Mouse (Mus musculus) stomach, embryonic 14.5 days (tissue): ENCODE data around the gene Akr1c6. TPM values are rescaled to one million over a fixed set of nuclear protein-coding genes. Genes with fewer than 3 reads are reported as not detected.

ENCODE experiments used
- ATAC-seq: fragments of 200-750 bp; cut with Nextera tagmentation; 2 replicates; pipeline ENCODE4 v1.8.0; 2017; ENCODE audit warnings: low read depth, moderate TSS enrichment; ENCODE audit not compliant: insufficient number of reproducible peaks, insufficient read depth, low FRiP score
- H3K27ac ChIP-seq: fragments of 300-500 bp; sonication (generic); 2 replicates; pipeline ENCODE4 v1.5.1; 2014; ENCODE audit warnings: mild to moderate bottlenecking, low read length, moderate library complexity, mixed read lengths
- H3K27me3 ChIP-seq: fragments of 300-500 bp; sonication (generic); 2 replicates; pipeline ENCODE4 v1.6.1; 2014; ENCODE audit warnings: low read length, control low read depth, mixed read lengths; ENCODE audit not compliant: control insufficient read depth, insufficient read depth
- H3K36me3 ChIP-seq: fragments of 300-500 bp; sonication (generic); 2 replicates; pipeline ENCODE4 v1.6.1; 2014; ENCODE audit warnings: mild to moderate bottlenecking, control low read depth, low read length, moderate library complexity, mixed read lengths; ENCODE audit not compliant: control insufficient read depth, insufficient read depth
- H3K4me1 ChIP-seq: fragments of 300-500 bp; sonication (generic); 2 replicates; pipeline ENCODE4 v1.6.1; 2014; ENCODE audit warnings: low read length, control low read depth, mixed read lengths; ENCODE audit not compliant: control insufficient read depth, insufficient read depth
- H3K4me2 ChIP-seq: fragments of 300-500 bp; sonication (generic); replicated peaks from 2 replicates; pipeline ENCODE4 v1.6.1; 2014; ENCODE audit warnings: low read depth, low read length, control low read depth
- H3K4me3 ChIP-seq: fragments of 300-500 bp; sonication (generic); 2 replicates; pipeline ENCODE4 v1.5.1; 2014; ENCODE audit warnings: low read depth, low read length, control low read depth
- H3K9ac ChIP-seq: fragments of 300-500 bp; sonication (generic); replicated peaks from 2 replicates; pipeline ENCODE4 v1.6.1; 2014; ENCODE audit warnings: low read depth, mild to moderate bottlenecking, control low read depth, low read length, moderate library complexity, mixed read lengths
- H3K9me3 ChIP-seq: fragments of 300-500 bp; sonication (generic); 2 replicates; pipeline ENCODE4 v1.6.1; 2016; ENCODE audit warnings: low read depth, low read length, control low read depth; ENCODE audit not compliant: control insufficient read depth
- WGBS: fragments of 180-500 bp; shearing (Covaris S2); extraction: QIAGEN DNeasy Blood & Tissue Kit; methylation state at CpG from one replicate; pipeline ENCODE4 v1.1.7; 2014; 5-methylcytosine and 5-hydroxymethylcytosine counted together
- polyA plus RNA-seq: library from polyadenylated mRNA; unstranded; fragments of >200 nt; fragmentation: Nextera tagmentation; extraction: Ambion mirVana; gene quantifications from 2 replicates; pipeline ENCODE4 v1.2.1, GENCODE M21; 2014

Gene Akr1c6
- polyA plus RNA-seq, 1 experiment from 2014 or later: not detected

DNA sequence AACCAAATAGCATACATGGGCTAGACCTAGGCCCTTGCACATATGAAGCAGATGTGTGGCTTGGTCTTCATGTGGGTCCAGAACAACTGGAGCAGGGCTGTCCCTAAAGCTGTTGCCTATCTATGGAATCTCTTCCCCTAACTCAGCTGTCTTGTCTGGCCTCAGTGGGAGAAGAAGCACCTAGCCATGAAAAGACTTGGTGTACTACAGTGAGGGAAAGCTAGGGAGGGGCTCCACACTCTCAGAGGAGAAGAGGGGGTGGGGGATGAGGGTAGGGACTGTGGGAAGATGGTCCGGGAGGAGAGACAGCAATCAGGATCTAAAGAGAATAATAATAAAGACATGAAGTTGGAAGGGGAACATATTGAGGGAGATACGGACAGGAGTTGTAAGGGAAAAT is 5.5 kb upstream of the Akr1c6 start:
- no peak overlapping the region for H3K4me3 ChIP-seq
- H3K27ac ChIP-seq: no peak overlapping the region
- H3K4me1 ChIP-seq: no peaks in the 10 kb centered on the region
- no peaks in the 10 kb centered on the region for H3K27me3 ChIP-seq
- no peaks in the 10 kb centered on the region for H3K36me3 ChIP-seq
- H3K9ac ChIP-seq: no peak overlapping the region
- no peaks in the 10 kb centered on the region for H3K9me3 ChIP-seq
- no peak overlapping the region for H3K4me2 ChIP-seq
- ATAC-seq: no peak
- WGBS: 81% methylated on average over 2 of the region's 2 CpGs

DNA sequence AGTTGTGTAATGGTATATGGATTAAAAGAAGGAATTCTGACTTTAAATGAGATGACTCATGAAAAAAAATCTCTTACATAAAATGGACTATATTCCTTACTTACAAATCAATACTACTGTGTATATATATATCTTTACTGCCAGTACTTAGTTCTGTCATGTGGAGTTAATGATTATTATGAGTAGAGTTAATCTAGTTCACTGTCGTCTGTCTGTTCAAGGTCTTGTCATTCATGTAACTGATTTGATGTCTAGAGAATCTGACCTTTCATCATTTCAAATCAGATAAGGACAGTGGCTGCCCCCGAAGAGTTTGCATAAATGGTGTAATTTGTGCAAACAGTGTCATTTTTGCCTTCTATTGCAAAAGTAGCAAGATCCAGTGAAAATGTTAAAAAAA is 5.1 kb upstream of the Akr1c6 start:
- 58% methylated on average over 2 of the region's 2 CpGs for WGBS
- H3K27me3 ChIP-seq: no peaks in the 10 kb centered on the region
- no peak for ATAC-seq
- no peak overlapping the region for H3K4me3 ChIP-seq
- no peak overlapping the region for H3K27ac ChIP-seq
- H3K4me1 ChIP-seq: no peaks in the 10 kb centered on the region
- H3K4me2 ChIP-seq: no peak overlapping the region
- H3K9me3 ChIP-seq: no peaks in the 10 kb centered on the region
- H3K36me3 ChIP-seq: no peaks in the 10 kb centered on the region
- no peak overlapping the region for H3K9ac ChIP-seq

DNA sequence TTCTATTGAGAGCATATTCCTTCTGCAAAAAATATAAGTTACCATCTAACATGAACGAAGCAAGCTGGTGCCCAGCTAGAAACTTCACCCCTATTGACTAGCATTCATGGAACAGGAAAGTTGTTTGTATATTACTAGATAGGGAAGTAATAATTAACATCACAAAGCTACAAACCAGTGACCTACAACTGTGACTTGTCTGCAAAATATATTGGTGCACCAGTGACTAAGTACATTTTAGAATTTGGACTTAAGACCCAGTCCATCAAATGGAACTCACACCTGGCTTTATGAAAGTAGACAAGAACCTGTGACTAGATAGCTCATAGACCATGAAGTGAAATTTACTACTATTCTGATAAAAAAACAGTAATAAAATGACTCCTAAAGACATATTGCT is 3.0 kb upstream of the Akr1c6 start:
- no peaks in the 10 kb centered on the region for H3K36me3 ChIP-seq
- no peaks in the 10 kb centered on the region for H3K27me3 ChIP-seq
- no peak overlapping the region for H3K27ac ChIP-seq
- WGBS: 78% methylated on average over 1 of the region's 1 CpGs
- no peak overlapping the region for H3K4me2 ChIP-seq
- no peaks in the 10 kb centered on the region for H3K9me3 ChIP-seq
- H3K4me1 ChIP-seq: no peaks in the 10 kb centered on the region
- ATAC-seq: no peak
- no peak overlapping the region for H3K4me3 ChIP-seq
- no peak overlapping the region for H3K9ac ChIP-seq

DNA sequence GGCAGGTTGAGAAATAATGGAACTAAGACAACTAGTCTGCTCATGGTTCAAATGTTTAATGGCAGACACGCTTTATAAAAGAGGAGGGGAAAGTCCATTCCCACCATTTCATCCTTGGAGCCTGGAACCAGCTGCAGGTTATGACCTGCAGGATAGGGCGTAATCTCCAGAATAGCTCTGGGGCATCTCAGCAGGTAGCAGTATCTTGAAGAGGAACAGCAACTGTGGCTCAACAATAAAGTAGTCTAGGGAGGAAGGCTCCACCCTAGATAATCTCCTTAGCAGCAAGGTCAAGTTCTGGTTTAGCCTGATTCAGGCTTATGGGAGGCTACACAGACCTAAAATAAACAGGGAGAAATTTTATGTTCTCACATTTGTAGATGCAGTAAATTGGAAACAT is 31.5 kb downstream of the Akr1c6 start:
- Histone ChIP-seq H3K9me3 (no peaks in the 10 kb centered on the region), H3K4me3 (no peak overlapping the region), H3K9ac (no peak overlapping the region), H3K36me3 (no peaks in the 10 kb centered on the region), H3K27ac (no peak overlapping the region), H3K4me1 (no peaks in the 10 kb centered on the region), H3K4me2 (no peak overlapping the region), H3K27me3 (no peaks in the 10 kb centered on the region)
- no peak for ATAC-seq
- whole genome bisulfite sequencing: 95% methylated on average over 2 of the region's 2 CpGs

DNA sequence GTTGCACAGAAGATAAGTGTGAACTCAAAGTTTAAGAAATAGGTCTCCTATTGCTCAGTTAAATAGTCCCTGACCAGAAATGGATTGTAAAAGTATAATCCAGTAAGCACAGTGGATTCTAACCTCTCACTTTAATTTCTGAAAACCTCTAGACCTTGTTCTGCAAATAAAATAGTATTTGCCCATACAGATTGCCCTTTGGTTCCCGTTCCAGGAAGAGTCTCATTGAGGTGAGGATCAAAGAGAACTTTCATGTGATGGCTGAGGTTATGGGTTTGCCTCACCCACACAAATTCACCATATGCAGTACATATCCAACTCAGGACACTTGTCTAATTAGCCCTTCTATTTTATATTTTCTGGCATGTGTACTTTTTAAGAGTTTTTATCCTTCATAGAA is 33.8 kb downstream of the Akr1c6 start:
- H3K4me3 ChIP-seq: no peak overlapping the region
- WGBS: 80% methylated on average over 1 of the region's 1 CpGs
- H3K27ac ChIP-seq: no peak overlapping the region
- H3K27me3 ChIP-seq: no peaks in the 10 kb centered on the region
- no peaks in the 10 kb centered on the region for H3K36me3 ChIP-seq
- no peak overlapping the region for H3K4me2 ChIP-seq
- H3K9me3 ChIP-seq: no peaks in the 10 kb centered on the region
- no peak overlapping the region for H3K9ac ChIP-seq
- no peak for ATAC-seq
- H3K4me1 ChIP-seq: no peaks in the 10 kb centered on the region

Other genes with a start within 250 kb of the Akr1c6 start
- gene Akr1c13, start 243.2 kb upstream of the Akr1c6 start, polyA plus RNA-seq: 121 and 124 TPM in 2 replicates
- 94.6 and 98.8 TPM in 2 replicates for gene Akr1c19, start 205.6 kb upstream of the Akr1c6 start, polyA plus RNA-seq
- 68.1 and 69.6 TPM in 2 replicates for gene Akr1c12, start 154.9 kb upstream of the Akr1c6 start, polyA plus RNA-seq
- gene Akr1c20, start 89.0 kb downstream of the Akr1c6 start, polyA plus RNA-seq: not detected in 2 replicates
- not detected in 2 replicates for gene Akr1c21, start 139.8 kb downstream of the Akr1c6 start, polyA plus RNA-seq
- gene Akr1e1, start 174.9 kb downstream of the Akr1c6 start, polyA plus RNA-seq: 44.5 and 45.3 TPM in 2 replicates